Mouse (Mus musculus) small intestine, adult 2 months (tissue): ENCODE results near the gene Rlbp1.

Experiments used
- CTCF ChIP-seq: fragments of 200-500 bp; IDR thresholded peaks from 2 replicates; pipeline ENCODE4 v1.5.1; 2012; ENCODE audit warnings: low read depth, mild to moderate bottlenecking, control low read depth, inconsistent platforms, low read length, moderate library complexity, mixed read lengths; ENCODE audit not compliant: insufficient replicate concordance, insufficient read length; ENCODE audit errors: extremely low read depth
- POLR2A ChIP-seq: fragments of 200-500 bp; IDR thresholded peaks from 2 replicates; pipeline ENCODE4 v1.6.1; 2012; ENCODE audit warnings: low read depth, mild to moderate bottlenecking, control low read depth, inconsistent platforms, low read length, moderate library complexity

DNA sequence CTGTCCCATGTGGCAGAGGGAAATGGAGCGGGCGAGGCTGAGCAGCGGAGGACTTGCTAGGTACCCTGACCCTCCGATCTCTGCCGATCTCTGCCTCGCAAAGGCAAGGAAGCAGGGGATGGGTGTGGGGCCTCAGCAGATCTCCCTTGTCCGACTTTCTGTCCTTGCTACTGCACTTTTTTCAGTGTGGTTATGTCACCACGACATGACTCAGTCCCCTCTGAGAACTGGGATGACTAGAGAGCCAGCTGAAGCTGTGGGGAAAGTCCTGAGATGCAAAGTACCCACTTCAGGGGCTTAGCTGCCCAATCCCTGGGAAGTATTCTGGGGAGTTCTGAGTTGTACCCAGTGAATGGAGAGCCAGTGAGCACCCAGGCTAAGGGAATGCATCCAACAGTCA is 292 bp upstream of the Rlbp1 start:
- TF ChIP-seq CTCF, result no peak
- TF ChIP-seq POLR2A, result no peak
